Mouse (Mus musculus) adrenal gland, postnatal 36 days (tissue): ENCODE results near the gene Gtpbp3. TPM values are rescaled to one million over a fixed set of nuclear protein-coding genes. Genes with fewer than 3 reads are reported as not detected.

Experiments used
- DNase-seq, 2 experiments: peaks; one replicate each; pipeline ENCODE4 v3.0.0; 2021; ENCODE audit warnings: mixed read lengths in 1 of 2
- long read RNA-seq, 2 experiments: library from polyadenylated mRNA; stranded (forward); transcript quantifications; one replicate each; pipeline ENCODE4 v2.0.0; 2021; ENCODE audit warnings: borderline sequencing depth in 2 of 2
- total RNA-seq, 2 experiments: library from RNA; stranded (reverse); gene quantifications; 2 replicates each; pipeline ENCODE4 v1.2.3; 2021

Gene Gtpbp3
- total RNA-seq: 10 to 100 TPM; 22.5 to 23.1 TPM
- long read RNA-seq, experiment 1, transcript Gtpbp3-204 (9 exons, 2,392 nt): minor isoform, 7 of 57 reads
- long read RNA-seq, experiment 1, transcript Gtpbp3-201 (9 exons, 2,800 nt): major isoform, 26 of 57 reads
- long read RNA-seq, experiment 1, partial matches to known transcripts: 8 of 57 reads
- long read RNA-seq, experiment 1, other reads (novel, unspliced or antisense): 11 of 57 reads
- long read RNA-seq, experiment 2, transcript Gtpbp3-201 (9 exons, 2,800 nt): major isoform, 11 of 17 reads
- long read RNA-seq, experiment 2, partial matches to known transcripts: 1 of 17 reads
- long read RNA-seq, experiment 2, other reads (novel, unspliced or antisense): 4 of 17 reads

DNA sequence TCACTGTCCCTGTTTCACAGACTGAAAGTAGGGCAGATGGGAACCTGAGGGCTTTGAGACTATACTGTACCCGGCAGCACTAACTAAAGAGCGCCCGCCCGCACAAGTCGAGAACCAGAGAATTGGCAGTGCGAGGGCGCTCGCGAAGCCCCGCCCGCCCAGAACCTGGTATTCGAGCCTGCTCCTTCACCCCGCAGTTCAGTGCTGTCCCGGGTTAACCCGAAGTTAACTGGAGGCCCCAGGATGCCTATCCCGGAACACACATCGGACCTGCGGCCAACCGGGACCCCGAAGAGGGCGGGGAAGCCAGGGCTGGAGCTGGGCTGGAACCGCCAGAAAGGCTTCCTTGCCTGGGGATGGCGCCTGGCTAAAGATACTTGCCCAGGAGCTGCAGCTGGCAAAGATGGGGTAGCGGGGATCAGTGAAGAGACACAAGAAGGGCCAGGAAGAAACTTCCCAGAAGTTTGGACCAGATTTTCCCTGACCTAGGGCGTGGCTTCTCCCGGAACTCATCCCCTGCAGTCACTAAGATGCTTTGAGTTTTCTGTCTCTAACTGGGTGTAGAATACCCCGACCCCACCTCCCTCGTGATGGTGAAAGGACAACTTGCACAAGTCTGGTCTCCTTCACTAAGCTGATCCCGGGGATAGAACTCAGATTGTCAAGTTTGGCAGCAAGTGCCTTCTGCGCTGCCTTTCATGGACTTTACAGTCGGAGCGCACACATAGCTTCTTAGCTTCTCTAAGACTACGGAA lies at the start of gene Gtpbp3:
Gtpbp3 (plus strand) TSS at position 413 of the 755 bp plus-strand sequence.
- DNase-seq: peak; percentile 88 to 91

DNA sequence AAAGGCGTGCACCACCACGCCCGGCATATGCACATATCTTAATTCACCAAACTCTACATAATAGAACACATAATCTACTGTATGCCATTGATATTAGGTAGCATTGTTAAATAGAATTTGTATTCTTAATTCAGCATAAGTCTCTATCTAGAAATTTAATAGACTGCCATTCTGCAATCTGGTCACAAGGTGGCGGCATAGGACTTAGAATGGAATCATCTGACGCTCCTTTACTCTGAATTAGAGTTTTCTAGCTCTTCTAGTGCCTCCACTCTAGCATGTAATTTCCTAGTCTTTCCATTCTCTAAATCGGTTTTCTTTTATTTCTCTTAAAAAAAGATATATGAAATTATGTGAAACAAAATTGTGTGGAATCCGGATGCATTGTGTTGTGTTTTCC lies 46.5 kb upstream of the Gtpbp3 start:
- DNase-seq: peak; percentile 54 to 55

DNA sequence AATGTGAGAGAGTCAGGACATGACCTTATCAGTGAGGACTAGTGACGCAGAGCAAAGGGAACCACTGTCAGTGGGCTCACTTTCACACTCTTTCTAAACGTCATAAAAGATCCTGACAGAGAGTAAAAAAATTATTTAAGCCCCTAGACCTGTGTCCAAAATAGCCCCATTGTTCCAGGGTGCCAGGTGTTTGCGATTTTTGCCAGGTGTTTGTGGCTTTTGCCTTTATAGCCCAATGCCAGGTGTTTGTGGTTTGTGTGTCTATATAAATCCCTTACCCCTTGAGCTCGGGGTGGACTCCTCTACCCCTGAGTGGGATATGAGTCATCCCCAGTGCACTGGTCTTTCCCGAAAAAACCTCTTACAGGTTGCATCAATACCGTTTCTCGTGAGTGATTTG lies 42.8 kb upstream of the Gtpbp3 start:
- no peak for DNase-seq

GRCm38 (mm10) chr8:71451337-71451736 lies 36.6 kb upstream of the Gtpbp3 start:
- DNase-seq: no peak

DNA sequence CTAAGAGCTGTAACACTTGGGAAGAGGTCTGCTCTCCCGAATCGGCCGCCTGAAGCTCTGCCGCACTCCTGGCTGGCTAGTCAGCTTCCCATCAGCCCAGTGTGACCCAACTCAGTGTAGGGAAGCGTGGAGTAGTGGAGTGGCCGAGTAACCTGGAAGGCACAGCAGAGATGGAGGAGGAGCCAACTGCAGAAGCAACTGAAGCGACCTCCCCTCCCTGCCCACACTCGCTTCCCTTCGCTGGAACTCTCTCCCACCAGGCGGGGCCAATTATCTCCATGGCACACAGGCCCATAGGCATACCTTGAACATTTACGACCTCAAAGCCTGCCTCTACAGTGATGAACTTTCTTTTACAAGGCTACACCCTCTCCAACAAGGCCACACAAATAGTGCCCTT lies 36.1 kb upstream of the Gtpbp3 start:
- no peak for DNase-seq

DNA sequence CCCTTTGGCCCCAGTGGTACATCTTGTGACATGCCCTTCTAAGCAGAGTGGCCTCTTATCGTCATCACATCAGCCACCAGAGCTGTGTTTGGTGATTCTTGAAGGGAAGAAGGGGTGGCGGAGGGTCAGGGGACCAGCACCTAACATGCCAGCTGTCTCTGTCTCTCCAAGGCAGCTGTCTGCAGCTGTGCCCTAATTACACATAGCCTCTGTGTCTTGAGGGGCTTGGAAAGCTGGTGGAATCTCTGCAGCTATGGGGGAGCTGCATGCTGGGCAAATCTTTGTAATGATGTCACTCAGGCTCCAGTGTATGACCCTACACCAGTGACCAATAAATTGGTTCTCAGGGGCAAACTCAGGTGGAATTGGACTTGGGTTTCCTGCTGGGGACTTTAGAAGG lies 35.2 kb upstream of the Gtpbp3 start:
- DNase-seq: no peak

GRCm38 (mm10) chr8:71454668-71455067 lies 33.2 kb upstream of the Gtpbp3 start:
- no peak for DNase-seq

GRCm38 (mm10) chr8:71456906-71457305 lies 31.0 kb upstream of the Gtpbp3 start:
- DNase-seq: no peak

- no peak for DNase-seq
Measured at GRCm38 (mm10) chr8:71457659-71458270, 30.1 kb upstream of the Gtpbp3 start.

DNA sequence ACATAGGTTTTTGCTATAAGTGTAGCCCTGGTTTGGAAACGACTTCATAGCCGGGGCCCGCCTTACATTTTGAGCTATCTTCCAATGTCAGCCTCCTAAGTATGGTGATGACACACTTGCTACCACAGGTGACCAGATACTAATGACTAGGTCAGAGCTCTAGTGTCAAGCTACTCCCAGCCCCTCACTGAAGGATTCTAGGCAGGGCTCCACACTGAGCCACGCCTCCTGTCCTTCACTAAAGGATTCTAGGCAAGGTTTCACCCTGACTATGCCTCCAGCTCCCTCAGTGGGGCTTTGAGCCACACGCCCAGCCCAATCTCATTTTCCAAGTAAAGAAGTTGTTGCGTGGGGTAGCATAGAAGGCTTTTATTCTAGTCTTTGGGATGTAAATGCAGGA lies 27.2 kb upstream of the Gtpbp3 start:
- peak in 1 of 2 experiments; percentile 56 for DNase-seq

- DNase-seq: no peak
Measured at GRCm38 (mm10) chr8:71461152-71461840, 26.6 kb upstream of the Gtpbp3 start.

- no peak for DNase-seq
Measured at GRCm38 (mm10) chr8:71462191-71462590, 25.7 kb upstream of the Gtpbp3 start.

GRCm38 (mm10) chr8:71462786-71463185 lies 25.1 kb upstream of the Gtpbp3 start:
- peak; percentile 66 to 77 for DNase-seq

DNA sequence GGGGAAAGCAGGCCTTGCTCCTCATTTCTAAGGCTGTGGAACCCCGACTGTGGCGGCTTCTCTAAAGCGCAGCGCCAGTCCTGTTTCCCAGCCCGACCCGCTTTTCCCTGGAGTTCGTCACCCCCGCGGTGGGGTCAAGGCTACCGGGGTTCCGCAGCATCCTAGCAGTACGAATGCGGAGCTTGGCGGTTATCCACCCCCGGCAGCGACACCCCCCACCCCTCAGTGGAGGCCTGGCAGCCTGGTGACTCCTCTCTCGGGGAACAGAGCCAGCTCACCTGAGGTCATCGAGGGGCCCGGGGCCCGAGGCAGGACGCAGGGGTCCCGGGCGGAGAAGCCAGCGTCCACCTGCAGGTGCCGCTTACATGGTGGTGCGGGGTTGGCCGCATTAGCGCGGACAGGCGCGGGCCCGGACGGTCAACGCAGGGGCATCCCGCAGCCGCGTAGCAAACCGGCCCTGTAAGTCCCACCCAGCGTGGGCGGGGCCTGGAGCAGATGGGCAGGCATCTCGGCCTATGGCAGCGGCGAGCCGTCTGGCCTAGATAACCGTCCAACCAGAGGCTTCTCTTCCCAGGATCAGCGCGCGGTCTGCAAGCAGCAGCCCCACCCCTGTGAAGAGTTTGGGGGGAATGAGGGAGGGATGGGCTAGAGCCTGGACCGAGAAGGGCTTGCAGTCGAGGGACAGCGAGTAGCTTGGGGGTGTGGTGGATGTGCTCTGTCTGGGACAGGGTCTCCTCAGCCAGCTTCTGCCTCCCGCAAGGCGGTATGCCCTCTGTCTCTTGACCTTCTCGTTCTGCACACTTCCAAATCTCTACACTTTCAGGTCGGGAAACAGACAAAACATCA lies 24.5 kb upstream of the Gtpbp3 start, which contains the start of gene Abhd8:
Abhd8 (minus strand) TSS at position 468 of the 846 bp plus-strand sequence.
- peak; percentile 97 to 98 for DNase-seq

- peak; percentile 96 to 98 for DNase-seq
Measured at GRCm38 (mm10) chr8:71464513-71465500, 23.1 kb upstream of the Gtpbp3 start, which contains the start of gene Mrpl34. Gene Mrpl34, plus strand, starts transcription at chr8:71464959.

GRCm38 (mm10) chr8:71465733-71466132 lies 22.2 kb upstream of the Gtpbp3 start:
- no peak for DNase-seq

DNA sequence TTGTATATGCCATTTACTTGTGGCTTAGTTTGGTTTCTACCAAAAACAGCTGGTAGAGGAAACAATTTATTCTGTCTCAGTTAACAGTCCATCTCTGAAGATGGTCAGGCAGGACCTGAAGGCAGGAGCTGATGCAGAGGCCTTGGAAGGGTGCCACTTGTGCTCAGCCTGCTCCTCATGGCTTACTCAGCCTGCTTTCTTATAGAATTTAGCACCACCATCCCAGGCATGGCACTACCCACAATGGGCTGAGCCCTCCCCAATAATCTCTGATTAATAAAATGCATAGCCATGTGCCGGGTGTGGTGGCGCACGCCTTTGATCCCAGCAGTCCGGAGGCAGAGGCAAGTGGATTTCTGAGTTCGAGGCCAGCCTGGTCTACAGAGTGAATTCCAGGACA lies 21.7 kb upstream of the Gtpbp3 start:
- no peak for DNase-seq

DNA sequence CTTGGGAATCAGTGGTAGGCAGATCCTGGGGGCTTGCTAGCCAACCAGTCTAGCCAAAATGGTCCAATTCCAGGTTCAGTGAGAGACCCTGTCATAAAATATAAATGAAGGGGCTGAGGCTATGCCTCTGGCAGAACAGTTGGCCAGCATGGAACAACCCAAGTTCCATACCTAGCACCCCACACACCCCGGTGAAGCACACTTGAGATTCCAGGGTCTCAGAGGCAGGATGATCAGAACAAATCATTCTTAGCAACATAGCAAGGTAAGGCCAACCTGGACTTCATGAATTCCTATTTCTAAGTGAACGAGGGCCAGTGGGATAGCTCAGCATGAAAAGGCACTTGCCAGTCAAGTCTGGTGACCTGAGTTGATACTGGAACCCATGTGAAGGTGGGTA lies 20.7 kb upstream of the Gtpbp3 start:
- DNase-seq: no peak

DNA sequence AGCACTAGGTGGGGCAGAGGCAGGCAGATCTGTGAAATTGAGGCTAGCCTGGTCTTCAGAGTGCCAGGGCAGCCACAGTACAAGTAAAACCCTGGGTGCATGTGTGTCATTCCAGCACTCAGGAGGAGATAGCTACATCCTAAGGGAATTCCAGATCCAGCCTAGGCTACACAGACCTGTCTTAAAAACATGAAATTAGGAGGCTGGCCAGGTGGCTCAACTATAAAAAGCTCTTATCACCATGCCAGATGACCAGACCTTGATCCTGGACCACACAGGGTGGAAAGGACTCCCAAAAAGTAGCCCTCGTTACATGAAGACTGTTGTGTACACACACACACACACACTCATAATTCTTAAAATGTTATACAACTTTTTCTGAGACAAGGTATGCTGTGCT lies 19.9 kb upstream of the Gtpbp3 start:
- no peak for DNase-seq

- peak; percentile 98 for DNase-seq
Measured at GRCm38 (mm10) chr8:71468916-71469315, 19.0 kb upstream of the Gtpbp3 start, which contains the start of gene Dda1. Gene Dda1, plus strand, starts transcription at chr8:71469199.
